Mouse (Mus musculus) adrenal gland, postnatal 36 days (tissue): ENCODE measurements around the gene Frmpd4. TPM values are rescaled to one million over a fixed set of nuclear protein-coding genes. Genes with fewer than 3 reads are reported as not detected.

Source experiments
- DNase-seq, 2 experiments: peaks; one replicate each; pipeline ENCODE4 v3.0.0; 2021; ENCODE audit warnings: mixed read lengths in 1 of 2
- total RNA-seq, 2 experiments: library from RNA; stranded (reverse); gene quantifications; 2 replicates each; pipeline ENCODE4 v1.2.3; 2021

Frmpd4 gene
- total RNA-seq, 2 experiments from 2014 or later: 3.5 to 4.6 TPM

- no peak for DNase-seq
Observed at GRCm38 (mm10) chrX:167552827-167553226, 1024.2 kb downstream of the Frmpd4 start.

GRCm38 (mm10) chrX:167523151-167523550 is 1053.9 kb downstream of the Frmpd4 start:
- no peak for DNase-seq

GRCm38 (mm10) chrX:167522528-167522927 is 1054.5 kb downstream of the Frmpd4 start:
- no peak for DNase-seq

GRCm38 (mm10) chrX:167518440-167518839 is 1058.6 kb downstream of the Frmpd4 start:
- DNase-seq: no peak

DNA sequence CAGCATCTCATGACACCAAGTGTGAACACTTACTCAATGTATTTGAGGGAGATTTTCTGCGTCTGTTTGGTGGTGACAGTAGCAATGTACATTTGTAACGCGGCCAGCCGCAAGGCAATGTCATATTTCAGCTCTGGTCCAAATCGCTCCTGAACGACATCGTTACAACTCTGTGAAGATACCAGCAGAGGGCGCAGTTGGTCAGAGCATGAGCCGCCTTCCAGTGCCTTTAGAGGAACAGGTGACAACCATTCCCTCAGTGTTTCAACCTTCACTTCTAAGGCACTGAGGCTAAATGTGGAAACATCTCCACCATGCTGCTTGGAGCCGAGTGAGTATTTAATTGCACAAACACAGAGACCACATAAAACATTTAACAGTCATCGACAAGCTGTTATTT is 1079.3 kb downstream of the Frmpd4 start:
- peak; percentile 59 to 62 for DNase-seq

DNA sequence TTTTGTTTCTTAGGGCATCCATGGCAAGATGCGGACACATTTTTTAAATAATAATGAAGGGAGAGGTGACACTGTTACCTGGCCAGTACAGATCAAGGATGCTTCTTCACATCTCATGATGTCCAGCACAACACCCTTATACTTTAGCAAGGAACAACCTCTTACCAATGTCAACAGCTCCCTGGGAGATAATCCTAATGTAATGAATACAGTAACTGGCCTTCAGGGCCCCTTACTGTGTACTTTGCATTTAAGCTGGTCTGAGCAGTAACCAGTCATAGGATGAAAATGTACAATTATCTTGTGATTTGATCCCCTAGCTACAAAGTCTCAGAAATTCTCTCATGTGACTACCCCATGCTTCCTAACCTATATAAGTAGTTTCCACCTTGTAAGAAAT is 1084.8 kb downstream of the Frmpd4 start:
- no peak for DNase-seq

- DNase-seq: no peak
Observed at GRCm38 (mm10) chrX:167491589-167492207, 1085.3 kb downstream of the Frmpd4 start.

GRCm38 (mm10) chrX:167483409-167484177 is 1093.4 kb downstream of the Frmpd4 start:
- no peak for DNase-seq

DNA sequence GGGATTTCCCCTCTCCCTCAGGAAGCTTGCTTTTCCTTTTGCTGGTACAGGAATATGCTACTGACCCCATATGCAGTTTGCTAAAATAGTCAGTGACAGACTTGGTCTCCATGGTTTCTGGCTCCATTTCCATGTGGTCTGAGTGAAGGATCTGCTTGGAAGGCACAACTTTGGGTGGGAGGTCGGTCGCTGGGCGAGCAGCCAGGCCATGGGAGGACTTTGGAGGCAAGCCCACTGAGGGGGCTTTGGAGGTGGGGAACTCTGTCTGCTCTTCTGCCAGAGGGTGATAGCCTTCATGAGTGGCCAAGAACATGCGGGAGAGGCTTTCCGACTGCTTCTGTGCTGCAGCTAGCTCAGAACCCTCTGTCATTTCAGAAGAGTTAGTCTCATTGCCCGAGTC is 1099.4 kb downstream of the Frmpd4 start:
- DNase-seq: no peak

GRCm38 (mm10) chrX:167434883-167435282 is 1142.1 kb downstream of the Frmpd4 start:
- no peak for DNase-seq

DNA sequence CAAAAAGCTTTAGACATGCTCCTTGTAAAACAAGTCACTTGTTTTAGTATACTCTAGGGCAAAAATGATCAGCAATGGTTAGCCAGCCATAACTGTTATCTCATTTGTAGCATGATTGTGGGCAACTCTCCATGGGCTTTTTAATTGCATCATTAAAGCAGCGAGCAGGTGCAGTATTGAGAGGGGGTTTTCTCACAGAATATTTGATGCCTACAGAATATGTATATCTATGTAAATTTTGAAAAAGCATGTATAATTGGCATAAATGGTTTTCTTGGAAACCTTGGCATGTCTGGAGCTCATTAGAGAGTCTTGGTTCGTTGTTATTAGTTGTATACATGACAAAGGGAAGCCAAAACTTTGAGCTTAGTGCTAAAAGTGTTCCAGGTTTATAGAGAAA is 1143.1 kb downstream of the Frmpd4 start:
- DNase-seq: no peak

Other genes with a start within 250 kb of the Frmpd4 start
- gene Msl3, start 96.7 kb upstream of the Frmpd4 start, total RNA-seq: 10 to 100 TPM; 46.7 to 58.6 TPM
- 1 to 10 TPM; 2.1 to 2.5 TPM for gene Arhgap6, start 217.9 kb upstream of the Frmpd4 start, total RNA-seq